Mouse (Mus musculus) kidney, embryonic 16.5 days (tissue): ENCODE data around the gene BC003965. TPM values are rescaled to one million over a fixed set of nuclear protein-coding genes. Genes with fewer than 3 reads are reported as not detected.
"Not testable (repeated sequence)": the region's sequence is repeated elsewhere in the genome, so short reads cannot be mapped to it uniquely, and the experiment has no call there.

ENCODE experiments used
- ATAC-seq: fragments of 200-750 bp; cut with Nextera tagmentation; 2 replicates; pipeline ENCODE4 v1.8.0; 2017; ENCODE audit warnings: moderate TSS enrichment; ENCODE audit not compliant: low FRiP score, low TSS enrichment
- H3K27ac ChIP-seq: fragments of 300-500 bp; sonication (generic); 2 replicates; pipeline ENCODE4 v1.5.1; 2014; ENCODE audit warnings: low read length
- H3K27me3 ChIP-seq: fragments of 300-500 bp; sonication (generic); 2 replicates; pipeline ENCODE4 v1.6.1; 2014; ENCODE audit warnings: low read length, control low read depth, mixed read lengths; ENCODE audit not compliant: insufficient read depth
- H3K36me3 ChIP-seq: fragments of 300-500 bp; sonication (generic); 2 replicates; pipeline ENCODE4 v1.6.1; 2014; ENCODE audit warnings: low read length, control low read depth, mixed read lengths; ENCODE audit not compliant: insufficient read depth
- H3K4me1 ChIP-seq: fragments of 300-500 bp; sonication (generic); 2 replicates; pipeline ENCODE4 v1.6.1; 2014; ENCODE audit warnings: low read length, control low read depth, mixed read lengths; ENCODE audit not compliant: insufficient read depth
- H3K4me2 ChIP-seq: fragments of 300-500 bp; sonication (generic); replicated peaks from 2 replicates; pipeline ENCODE4 v1.6.1; 2014; ENCODE audit warnings: low read depth, low read length
- H3K4me3 ChIP-seq: fragments of 300-500 bp; sonication (generic); 2 replicates; pipeline ENCODE4 v1.5.1; 2014; ENCODE audit warnings: mild to moderate bottlenecking, low read length
- H3K9ac ChIP-seq: fragments of 300-500 bp; sonication (generic); replicated peaks from 2 replicates; pipeline ENCODE4 v1.6.1; 2014; ENCODE audit warnings: low read length
- H3K9me3 ChIP-seq: fragments of 300-500 bp; sonication (generic); 2 replicates; pipeline ENCODE4 v1.6.1; 2016; ENCODE audit warnings: low read length, control low read depth
- WGBS: fragments of 180-500 bp; shearing (Covaris S2); extraction: QIAGEN DNeasy Blood & Tissue Kit; methylation state at CpG from one replicate; pipeline ENCODE4 v1.1.7; 2014; 5-methylcytosine and 5-hydroxymethylcytosine counted together
- polyA plus RNA-seq: library from polyadenylated mRNA; unstranded; fragments of >200 nt; fragmentation: Nextera tagmentation; extraction: Ambion mirVana; gene quantifications from 2 replicates; pipeline ENCODE4 v1.2.1, GENCODE M21; 2015

BC003965 gene
- polyA plus RNA-seq, 1 experiment from 2014 or later: 34.4 TPM

DNA sequence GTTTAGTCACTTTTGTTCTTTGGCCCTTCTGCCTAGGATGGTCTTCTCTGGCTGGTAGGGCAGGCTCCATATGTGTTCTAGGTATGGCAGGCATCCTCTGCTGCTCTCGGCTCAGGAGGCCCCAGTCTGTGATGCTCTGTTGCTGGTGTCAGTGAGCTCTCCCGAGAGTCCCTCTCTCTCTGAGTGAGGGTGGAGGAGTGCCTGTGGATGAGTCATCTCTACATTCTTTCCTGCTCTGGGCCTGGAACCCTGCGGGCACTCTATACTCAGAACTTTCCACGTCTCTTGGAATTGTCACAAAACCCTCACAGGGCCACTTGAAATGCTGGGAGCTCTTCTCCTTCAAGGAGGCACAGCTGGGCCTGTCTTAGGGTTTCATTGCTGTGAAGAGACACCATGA is 27.4 kb downstream of the BC003965 start:
- Histone ChIP-seq H3K4me2 (no peak overlapping the region), H3K4me3 (no peak overlapping the region), H3K27ac (no peak overlapping the region), H3K9me3 (no peaks in the 10 kb centered on the region), H3K4me1 (no peaks in the 10 kb centered on the region), H3K9ac (no peak overlapping the region), H3K27me3 (no peaks in the 10 kb centered on the region), H3K36me3 (peaks cover 73% of the 10 kb centered on the region)
- ATAC-seq: no peak
- WGBS: 88% methylated on average over 4 of the region's 4 CpGs

DNA sequence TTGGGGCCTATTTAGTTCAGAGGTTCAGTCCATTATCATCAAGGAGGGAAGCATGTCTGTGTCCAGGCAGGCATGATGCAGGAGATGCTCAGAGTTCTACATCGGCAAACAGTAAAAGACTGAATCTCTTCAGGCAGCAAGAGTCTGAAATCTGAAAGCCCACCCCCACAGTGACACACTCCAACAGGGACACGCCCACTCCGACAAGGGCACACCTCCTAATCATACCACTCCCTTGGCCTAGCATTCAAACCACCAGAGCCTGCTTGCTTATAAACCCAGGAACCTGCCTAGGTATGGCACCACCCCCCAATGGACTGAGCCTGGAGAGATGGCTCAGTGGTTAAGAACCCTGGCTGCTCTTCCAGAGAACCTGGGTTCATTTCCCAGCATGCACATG is 31.1 kb downstream of the BC003965 start:
- no peaks in the 10 kb centered on the region for H3K9me3 ChIP-seq
- whole genome bisulfite sequencing: 82% methylated on average over 3 of the region's 3 CpGs
- no peak for ATAC-seq
- no peaks in the 10 kb centered on the region for H3K27me3 ChIP-seq
- H3K27ac ChIP-seq: no peak overlapping the region
- H3K9ac ChIP-seq: no peak overlapping the region
- peaks cover 49% of the 10 kb centered on the region for H3K36me3 ChIP-seq
- no peaks in the 10 kb centered on the region for H3K4me1 ChIP-seq
- H3K4me2 ChIP-seq: no peak overlapping the region
- H3K4me3 ChIP-seq: no peak overlapping the region

DNA sequence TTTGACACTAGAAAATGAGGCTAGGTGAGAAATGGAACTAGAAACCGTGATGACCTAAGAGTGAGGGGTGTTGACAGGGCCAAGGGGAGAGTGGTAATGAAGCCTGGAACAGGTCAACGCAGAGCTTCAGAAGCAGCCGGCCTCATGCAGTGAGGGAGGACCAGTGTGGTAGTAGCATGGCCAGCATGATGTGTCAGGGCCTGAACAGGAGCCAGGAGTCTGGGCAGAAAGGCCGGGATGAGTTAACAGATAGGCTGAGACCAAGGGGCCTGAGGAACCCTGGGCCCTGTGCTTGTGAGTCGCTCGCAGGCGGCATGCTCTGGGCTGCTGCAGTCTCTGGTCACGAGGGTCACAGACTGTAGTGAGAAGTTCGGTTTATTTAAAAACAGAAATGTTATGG is 34.6 kb downstream of the BC003965 start:
- no peak overlapping the region for H3K4me3 ChIP-seq
- no peak overlapping the region for H3K4me2 ChIP-seq
- peaks cover 9% of the 10 kb centered on the region for H3K4me1 ChIP-seq
- no peak overlapping the region for H3K9ac ChIP-seq
- H3K27me3 ChIP-seq: no peaks in the 10 kb centered on the region
- no peak overlapping the region for H3K27ac ChIP-seq
- peaks cover 23% of the 10 kb centered on the region for H3K36me3 ChIP-seq
- 92% methylated on average over 9 of the region's 9 CpGs for WGBS
- H3K9me3 ChIP-seq: no peaks in the 10 kb centered on the region
- ATAC-seq: no peak

DNA sequence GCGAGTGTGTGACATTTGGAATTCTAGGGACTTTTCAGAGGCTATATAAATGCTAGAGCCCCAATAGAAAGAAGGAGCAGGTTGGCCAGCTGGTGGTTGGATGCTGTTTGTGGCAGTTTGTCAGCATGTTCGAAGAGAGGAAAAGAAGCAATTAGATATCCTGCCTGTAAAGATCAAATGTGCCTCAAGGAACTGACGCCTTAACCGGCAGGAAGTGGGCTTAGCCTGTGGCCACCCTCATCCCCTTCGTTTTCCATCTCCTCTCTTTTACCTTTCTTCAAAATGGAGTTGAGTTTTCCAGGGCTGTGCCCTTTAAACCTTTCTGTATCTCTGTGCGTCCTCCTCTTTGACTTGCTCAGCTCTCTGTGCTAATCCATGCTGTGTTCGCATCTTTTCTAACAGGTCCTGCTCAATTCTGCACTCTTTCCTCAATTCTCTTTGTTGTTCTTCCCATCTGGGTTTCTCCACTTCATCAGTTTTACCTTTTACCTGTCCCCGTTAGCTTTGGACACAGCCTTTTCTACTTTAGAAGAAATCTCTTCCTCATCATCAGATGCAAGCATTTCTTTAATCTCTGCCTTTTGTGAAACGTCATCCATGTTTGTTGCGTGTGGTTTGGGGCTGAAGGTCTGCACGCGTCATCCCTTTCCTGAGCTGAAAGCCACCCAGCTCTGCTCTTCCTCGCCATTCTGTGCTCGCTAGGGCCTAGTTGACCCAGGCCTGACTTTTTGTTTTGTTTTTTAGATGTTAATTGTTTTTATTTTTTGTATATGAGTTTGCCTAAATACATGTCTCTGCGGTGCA is 35.3 kb downstream of the BC003965 start:
- WGBS: 93% methylated on average over 15 of the region's 15 CpGs
- H3K9ac ChIP-seq: no peak overlapping the region
- ATAC-seq: no peak

DNA sequence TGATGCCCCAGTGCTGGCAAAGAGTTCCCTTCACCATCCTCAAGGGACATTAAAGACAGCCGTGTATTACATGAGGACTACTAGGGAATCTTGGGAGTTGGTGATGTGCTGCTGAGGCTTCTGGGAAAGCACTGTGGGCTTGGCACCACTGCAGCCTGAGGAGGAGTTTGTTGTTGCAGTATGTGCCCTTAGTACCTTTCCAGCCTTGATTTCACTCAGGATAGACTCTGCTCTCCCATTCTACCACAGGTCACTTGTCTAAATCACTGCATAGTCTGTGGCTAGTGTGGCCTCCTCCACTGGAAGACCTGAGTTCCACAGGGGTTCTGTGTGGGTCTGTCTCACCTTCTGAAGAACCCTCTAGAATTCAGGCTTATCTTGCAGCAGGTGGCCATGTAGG is 36.4 kb downstream of the BC003965 start:
- ATAC-seq: no peak
- H3K27me3 ChIP-seq: no peaks in the 10 kb centered on the region
- H3K27ac ChIP-seq: no peak overlapping the region
- H3K9me3 ChIP-seq: no peaks in the 10 kb centered on the region
- peaks cover 11% of the 10 kb centered on the region; the same call in 1 of the 2 replicates for H3K36me3 ChIP-seq
- WGBS: 91% methylated on average over 1 of the region's 1 CpGs
- peaks cover 9% of the 10 kb centered on the region for H3K4me1 ChIP-seq
- H3K4me2 ChIP-seq: no peak overlapping the region
- H3K9ac ChIP-seq: no peak overlapping the region
- H3K4me3 ChIP-seq: no peak overlapping the region

More for the DNA sequence above, 35.3 kb downstream of the BC003965 start:
- Histone ChIP-seq H3K9me3 (no peaks in the 10 kb centered on the region), H3K27me3 (no peaks in the 10 kb centered on the region), H3K4me2 (no peak overlapping the region), H3K36me3 (peaks cover 16% of the 10 kb centered on the region), H3K4me3 (no peak overlapping the region), H3K4me1 (peaks cover 9% of the 10 kb centered on the region), H3K27ac (no peak overlapping the region)

DNA sequence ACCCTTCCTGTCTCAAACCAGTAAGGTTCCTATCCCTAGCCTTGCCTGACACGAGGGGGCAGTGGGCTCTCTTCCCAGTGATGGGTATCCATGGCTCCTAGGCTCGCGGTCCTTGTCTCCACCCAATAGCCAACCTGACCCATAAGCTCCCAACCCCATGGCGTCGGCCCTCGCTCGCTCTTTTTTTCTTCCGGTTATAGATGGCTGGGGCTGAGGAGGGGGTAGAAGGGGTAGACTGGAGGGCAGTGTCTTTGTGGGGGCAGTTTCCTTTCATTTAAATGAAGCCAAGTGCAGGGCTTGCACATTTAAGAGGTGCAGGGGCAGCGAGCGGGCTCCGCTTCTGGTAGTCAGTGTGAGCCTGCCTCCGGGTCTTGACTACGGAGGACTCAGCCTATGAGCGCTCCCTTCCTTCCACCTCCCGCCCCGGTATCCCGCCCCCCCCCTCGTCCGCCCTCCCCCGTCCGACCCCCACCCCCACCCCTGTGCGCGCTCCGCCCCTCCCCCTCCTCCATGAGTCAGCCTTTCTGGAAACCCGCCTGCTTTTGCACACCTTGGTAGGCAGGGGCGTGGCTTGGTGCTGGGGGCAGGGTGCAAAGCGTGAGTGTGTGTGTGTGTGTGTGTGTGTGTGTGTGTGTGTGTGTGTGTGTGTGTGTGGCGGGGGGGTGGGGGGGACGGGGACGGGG is 37.6 kb downstream of the BC003965 start:
- H3K27ac ChIP-seq: peak overlapping the region; percentile 39; the same call in 1 of the 2 replicates
- peaks cover 16% of the 10 kb centered on the region; the same call in 1 of the 2 replicates for H3K36me3 ChIP-seq
- no peaks in the 10 kb centered on the region for H3K27me3 ChIP-seq
- peak overlapping the region; percentile 52 for H3K4me3 ChIP-seq
- peak overlapping the region; percentile 79 for H3K4me2 ChIP-seq
- peak; percentile 89 for ATAC-seq
- peaks cover 9% of the 10 kb centered on the region for H3K4me1 ChIP-seq
- H3K9me3 ChIP-seq: no peaks in the 10 kb centered on the region
- H3K9ac ChIP-seq: peak overlapping the region; percentile 63
- under 1% methylated on average over 20 of the region's 30 CpGs for WGBS

DNA sequence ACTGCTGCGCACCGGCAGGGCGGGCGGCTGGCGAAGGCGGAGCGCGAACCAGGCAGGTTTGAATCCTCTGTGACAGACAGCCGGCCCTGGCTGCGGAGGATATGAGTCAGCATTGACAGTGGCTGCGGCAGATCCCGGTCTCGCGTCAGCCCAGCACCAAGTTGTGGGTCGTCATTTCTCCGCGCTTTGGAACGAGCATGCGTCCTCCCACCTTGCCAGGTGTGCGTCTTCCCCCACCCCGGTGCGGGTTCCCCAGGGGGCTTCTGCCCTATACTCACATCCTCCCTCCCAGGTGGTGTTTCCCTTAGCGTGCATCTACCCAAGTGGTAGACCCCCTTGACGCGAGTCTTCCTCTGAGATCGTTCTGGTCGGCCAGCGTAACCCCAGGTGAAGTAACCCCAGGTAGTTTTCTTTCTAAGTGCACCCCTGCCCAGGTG is 38.2 kb downstream of the BC003965 start:
- not testable (repeated sequence) for H3K27ac ChIP-seq, H3K4me1 ChIP-seq, H3K9ac ChIP-seq, H3K27me3 ChIP-seq, H3K9me3 ChIP-seq
- H3K4me3 ChIP-seq: peak overlapping the region; percentile 52
- 17% methylated on average over 14 of the region's 28 CpGs for WGBS
- H3K36me3 ChIP-seq: peaks cover 14% of the 10 kb centered on the region; the same call in 1 of the 2 replicates
- peak; percentile 86 for ATAC-seq
- peak overlapping the region; percentile 79 for H3K4me2 ChIP-seq

DNA sequence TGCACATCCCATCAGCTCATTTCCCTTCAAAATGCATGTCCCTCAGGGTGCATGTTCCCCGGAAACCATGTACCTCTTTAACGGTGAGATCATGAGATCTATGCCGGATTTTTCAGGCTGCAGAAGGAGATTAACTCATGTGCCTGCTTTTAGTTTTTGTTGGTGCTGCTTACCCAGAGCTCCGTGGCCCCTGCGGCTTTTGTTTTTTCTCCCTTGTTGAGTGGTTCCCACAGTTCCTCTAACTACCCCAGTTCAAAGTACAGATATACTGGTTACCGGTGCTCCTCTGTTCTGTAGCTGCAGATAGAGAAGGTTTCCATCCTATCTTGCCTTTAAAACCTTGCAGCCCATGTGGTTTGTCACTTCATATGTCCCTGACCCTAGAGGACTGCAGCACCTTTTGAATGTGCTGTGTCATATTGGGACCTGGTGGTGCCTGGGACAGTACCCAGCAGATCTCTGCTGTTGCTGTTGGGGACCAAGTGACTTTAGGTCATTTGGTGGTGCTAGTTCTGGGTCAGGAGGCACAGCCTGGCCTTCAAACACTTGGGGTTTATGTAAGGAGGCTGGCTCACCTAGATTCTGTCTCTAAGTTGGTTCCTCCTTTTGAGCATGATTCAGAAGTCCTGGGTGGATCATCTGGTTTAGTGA is 38.7 kb downstream of the BC003965 start:
- peaks cover 12% of the 10 kb centered on the region; the same call in 1 of the 2 replicates for H3K36me3 ChIP-seq
- no peaks in the 10 kb centered on the region for H3K9me3 ChIP-seq
- H3K9ac ChIP-seq: no peak overlapping the region
- peak overlapping the region; percentile 32 for H3K4me3 ChIP-seq
- 56% methylated on average over 6 of the region's 6 CpGs for WGBS
- no peaks in the 10 kb centered on the region for H3K27me3 ChIP-seq
- H3K27ac ChIP-seq: no peak overlapping the region
- no peak for ATAC-seq
- peaks cover 9% of the 10 kb centered on the region for H3K4me1 ChIP-seq
- peak overlapping the region; percentile 79 for H3K4me2 ChIP-seq

DNA sequence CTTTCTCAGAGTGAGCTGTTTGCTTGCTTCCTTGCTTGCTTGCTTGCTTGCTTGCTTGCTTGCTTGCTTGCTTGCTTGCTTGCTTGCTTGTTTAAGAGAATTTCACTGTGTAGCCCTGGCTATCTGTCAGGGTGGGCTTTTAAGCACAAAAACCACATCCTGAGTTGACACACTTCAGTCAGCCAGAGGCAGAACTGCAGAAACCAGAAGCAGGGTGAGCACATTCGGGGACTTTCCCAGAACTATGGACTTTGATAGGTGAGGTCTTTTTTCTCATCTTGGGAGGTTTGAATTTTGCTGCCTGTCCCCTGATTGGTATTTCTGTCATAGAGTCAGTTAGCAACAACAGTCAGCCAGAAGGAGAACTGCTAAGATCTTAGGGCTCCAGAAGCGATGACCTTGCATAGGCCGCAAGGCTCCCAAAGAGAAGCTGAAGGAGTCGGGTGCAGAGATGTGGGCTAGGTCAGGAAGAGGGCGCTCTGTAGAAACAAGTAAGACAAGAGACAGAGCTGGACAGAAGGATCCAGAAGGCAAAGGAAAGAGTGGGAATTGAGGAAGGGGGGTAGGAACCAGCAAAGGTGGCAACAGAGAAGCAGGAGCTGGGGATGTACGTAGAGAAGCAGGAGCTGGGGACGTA is 40.4 kb downstream of the BC003965 start:
- H3K9me3 ChIP-seq: no peaks in the 10 kb centered on the region
- H3K27me3 ChIP-seq: no peaks in the 10 kb centered on the region
- H3K4me2 ChIP-seq: no peak overlapping the region
- peaks cover 9% of the 10 kb centered on the region for H3K4me1 ChIP-seq
- no peak overlapping the region for H3K9ac ChIP-seq
- no peak for ATAC-seq
- peaks cover 14% of the 10 kb centered on the region; the same call in 1 of the 2 replicates for H3K36me3 ChIP-seq
- 89% methylated on average over 7 of the region's 7 CpGs for WGBS
- H3K4me3 ChIP-seq: no peak overlapping the region
- no peak overlapping the region for H3K27ac ChIP-seq
